Mouse (Mus musculus): ENCODE measurements around the gene Lrg1. TPM values are rescaled to one million over a fixed set of nuclear protein-coding genes. Genes with fewer than 3 reads are reported as not detected.
A peak's percentile ranks its signal among the peaks of the same experiment; 100 is the strongest.
"Not testable (repeated sequence)": the region's sequence is repeated elsewhere in the genome, so short reads cannot be mapped to it uniquely, and the experiment has no call there.

Lrg1 gene
- polyA plus RNA-seq, 1 experiment from 2014 or later: 1.8 TPM

DNA sequence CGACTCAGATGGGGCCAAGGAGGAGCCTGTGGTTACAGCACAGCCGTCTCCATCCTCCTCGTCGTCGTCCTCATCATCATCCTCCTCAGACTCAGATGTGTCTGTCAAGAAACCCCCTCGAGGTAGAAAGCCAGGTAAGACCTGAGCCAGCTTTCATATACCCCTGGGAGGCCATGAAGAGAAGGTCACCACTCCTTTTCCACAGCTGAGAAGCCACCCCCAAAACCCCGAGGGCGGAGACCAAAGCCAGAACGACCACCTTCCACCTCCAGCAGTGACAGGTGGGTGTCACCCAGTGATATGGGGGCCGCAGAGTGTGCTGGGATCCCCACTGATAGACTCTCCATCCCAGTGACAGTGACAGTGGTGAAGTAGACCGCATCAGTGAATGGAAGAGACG, 24.9 kb downstream of the Lrg1 start:
- ATAC-seq (ENCODE audit: insufficient number of reproducible peaks, low FRiP score, low TSS enrichment, low read depth): no peak
- Histone ChIP-seq H3K9me3 (replicated peaks) (no peaks in the 10 kb centered on the region), H3K4me3 (replicated peaks) (no peak overlapping the region), H3K27ac (replicated peaks) (no peak overlapping the region), H3K27me3 (no peaks in the 10 kb centered on the region), H3K4me2 (replicated peaks) (no peak overlapping the region), H3K4me1 (peaks cover 5% of the 10 kb centered on the region; the same call in 1 of the 2 replicates), H3K9ac (no peak overlapping the region), H3K36me3 (peaks cover 70% of the 10 kb centered on the region)
- WGBS: 85% methylated on average over 12 of the region's 12 CpGs

DNA sequence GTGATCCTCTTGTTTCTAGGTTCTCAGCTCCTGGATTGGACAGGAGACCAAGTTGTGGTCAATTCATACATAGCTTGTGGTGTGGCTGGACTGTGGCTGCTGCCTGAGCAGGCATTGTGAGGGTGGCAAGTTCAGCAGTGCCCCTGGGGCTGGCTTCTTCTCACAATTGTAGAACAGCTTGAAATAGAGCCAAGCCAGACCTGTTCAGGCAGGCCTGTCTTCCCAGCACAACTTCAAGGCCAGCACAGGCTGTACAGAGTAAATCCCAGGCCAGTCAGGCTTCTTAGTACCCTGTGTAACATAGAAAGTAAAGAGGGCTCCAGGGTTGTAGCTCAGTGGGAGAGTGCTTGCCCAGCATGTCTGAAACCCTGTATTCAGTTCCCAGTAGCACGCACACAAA, 29.0 kb downstream of the Lrg1 start:
- Histone ChIP-seq H3K9me3 (replicated peaks) (no peaks in the 10 kb centered on the region), H3K4me2 (replicated peaks) (no peak overlapping the region), H3K4me1 (peaks cover 5% of the 10 kb centered on the region; the same call in 1 of the 2 replicates), H3K27me3 (no peaks in the 10 kb centered on the region), H3K36me3 (peaks cover 46% of the 10 kb centered on the region), H3K4me3 (replicated peaks) (no peak overlapping the region), H3K9ac (0 out of 2 replicates have a peak overlapping the region, but pooled peaks have one; percentile 21), H3K27ac (replicated peaks) (no peak overlapping the region)
- no peak for ATAC-seq (ENCODE audit: insufficient number of reproducible peaks, low FRiP score, low TSS enrichment, low read depth)
- 69% methylated on average over 1 of the region's 1 CpGs for WGBS

DNA sequence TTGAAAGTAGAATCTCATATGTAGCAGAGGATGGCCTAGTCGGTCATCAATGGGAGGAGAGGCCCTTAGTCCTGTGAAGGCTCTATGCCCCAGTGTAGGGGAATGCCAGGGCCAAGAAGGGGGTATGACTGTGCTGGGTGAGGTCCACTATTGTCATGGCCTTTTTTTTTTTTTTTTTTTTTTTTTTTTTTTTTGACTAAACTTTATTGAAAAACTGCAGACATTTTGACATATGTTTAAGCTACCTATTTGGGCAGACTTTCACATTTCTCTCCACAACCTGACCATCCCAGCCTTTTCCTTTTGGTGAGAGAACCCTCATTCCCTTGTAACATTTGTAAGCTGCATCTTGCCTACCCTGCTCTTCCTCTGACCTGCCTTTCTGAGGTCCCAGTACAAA, 29.5 kb downstream of the Lrg1 start:
- H3K9me3 ChIP-seq (replicated peaks): no peaks in the 10 kb centered on the region
- ATAC-seq (ENCODE audit: insufficient number of reproducible peaks, low FRiP score, low TSS enrichment, low read depth): no peak
- WGBS: 94% methylated on average over 1 of the region's 1 CpGs
- peaks cover 5% of the 10 kb centered on the region; the same call in 1 of the 2 replicates for H3K4me1 ChIP-seq
- no peak overlapping the region for H3K9ac ChIP-seq
- peaks cover 44% of the 10 kb centered on the region for H3K36me3 ChIP-seq
- H3K4me2 ChIP-seq (replicated peaks): no peak overlapping the region
- H3K27me3 ChIP-seq: no peaks in the 10 kb centered on the region
- no peak overlapping the region for H3K4me3 ChIP-seq (replicated peaks)
- no peak overlapping the region for H3K27ac ChIP-seq (replicated peaks)

DNA sequence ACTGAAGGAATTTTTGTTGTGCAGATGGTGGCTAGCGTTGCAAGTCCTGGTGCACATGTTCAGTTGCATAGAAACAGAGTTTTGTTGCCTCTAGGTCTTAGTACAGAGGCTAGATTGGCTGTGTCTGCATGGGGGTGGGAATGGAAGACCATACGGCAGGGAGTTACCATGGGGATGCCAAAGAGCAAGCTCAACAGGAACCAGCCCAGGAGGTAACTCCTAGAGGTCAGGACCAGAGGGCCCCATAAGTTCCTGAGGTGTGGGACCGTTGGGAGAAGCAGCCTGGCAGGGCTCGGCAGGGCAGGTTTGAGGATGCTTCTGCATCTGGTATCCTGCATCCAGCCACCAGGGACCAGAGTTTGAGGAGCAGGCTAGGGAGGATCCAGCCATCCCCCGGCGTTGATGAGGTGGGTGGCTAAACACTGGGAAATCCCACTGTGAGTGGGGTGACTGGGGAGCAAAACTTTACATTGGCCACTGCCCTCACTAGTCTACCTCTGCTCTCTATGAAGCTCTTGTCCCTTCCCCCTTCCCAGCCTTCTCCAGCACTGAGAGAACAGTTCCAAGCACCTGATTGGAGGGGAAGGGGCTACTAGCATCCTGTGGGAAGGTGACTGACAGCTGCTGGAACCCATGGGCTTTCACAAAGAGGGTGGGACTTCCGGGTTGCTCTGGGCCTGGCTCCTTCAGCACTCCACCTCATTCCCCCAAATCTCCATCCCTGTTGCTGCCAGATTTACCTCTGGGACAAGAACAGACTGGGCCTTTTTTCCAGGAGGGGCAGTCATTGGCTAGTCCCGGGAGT, 40.8 kb downstream of the Lrg1 start:
- no peaks in the 10 kb centered on the region for H3K9me3 ChIP-seq (replicated peaks)
- ATAC-seq (ENCODE audit: insufficient number of reproducible peaks, low FRiP score, low TSS enrichment, low read depth): peak; percentile 32
- WGBS: 7% methylated on average over 8 of the region's 8 CpGs

DNA sequence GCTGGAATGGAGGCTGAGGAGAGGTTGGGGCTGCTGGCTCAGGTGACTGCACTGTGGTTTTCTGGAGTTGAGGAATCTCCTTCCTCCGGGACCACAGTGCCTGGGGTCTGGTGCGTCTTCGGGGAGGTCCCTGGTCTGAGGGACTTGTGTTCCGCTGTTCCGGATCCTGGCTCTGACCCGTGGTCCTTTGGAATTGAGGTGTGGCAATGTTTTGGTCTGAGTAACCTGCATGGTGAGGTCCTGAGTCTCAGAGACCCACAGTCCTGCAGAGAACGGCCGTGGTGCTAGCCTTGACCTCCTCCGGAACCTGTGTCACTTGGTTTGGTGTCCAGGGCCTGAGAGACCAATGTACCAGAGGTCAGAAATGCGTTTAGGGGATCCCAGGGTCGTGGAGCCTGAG, 41.9 kb downstream of the Lrg1 start:
- H3K9ac ChIP-seq: peak overlapping the region; percentile 83
- H3K27ac ChIP-seq (replicated peaks): peak overlapping the region; percentile 63
- under 1% methylated on average over 11 of the region's 11 CpGs for WGBS
- H3K4me1 ChIP-seq: peaks cover 35% of the 10 kb centered on the region
- peak overlapping the region; percentile 92 for H3K4me2 ChIP-seq (replicated peaks)
- H3K27me3 ChIP-seq: no peaks in the 10 kb centered on the region
- peak overlapping the region; percentile 92 for H3K4me3 ChIP-seq (replicated peaks)
- no peaks in the 10 kb centered on the region for H3K9me3 ChIP-seq (replicated peaks)
- no peak for ATAC-seq (ENCODE audit: insufficient number of reproducible peaks, low FRiP score, low TSS enrichment, low read depth)
- peaks cover 22% of the 10 kb centered on the region for H3K36me3 ChIP-seq

More for the DNA sequence above, 40.8 kb downstream of the Lrg1 start:
- Histone ChIP-seq H3K27me3 (no peaks in the 10 kb centered on the region), H3K9ac (peak overlapping the region; percentile 83), H3K36me3 (peaks cover 23% of the 10 kb centered on the region), H3K4me1 (peaks cover 27% of the 10 kb centered on the region), H3K4me2 (replicated peaks) (peak overlapping the region; percentile 92), H3K4me3 (replicated peaks) (peak overlapping the region; percentile 92), H3K27ac (replicated peaks) (0 out of 2 replicates have a peak overlapping the region, but pooled peaks have one; percentile 28)

DNA sequence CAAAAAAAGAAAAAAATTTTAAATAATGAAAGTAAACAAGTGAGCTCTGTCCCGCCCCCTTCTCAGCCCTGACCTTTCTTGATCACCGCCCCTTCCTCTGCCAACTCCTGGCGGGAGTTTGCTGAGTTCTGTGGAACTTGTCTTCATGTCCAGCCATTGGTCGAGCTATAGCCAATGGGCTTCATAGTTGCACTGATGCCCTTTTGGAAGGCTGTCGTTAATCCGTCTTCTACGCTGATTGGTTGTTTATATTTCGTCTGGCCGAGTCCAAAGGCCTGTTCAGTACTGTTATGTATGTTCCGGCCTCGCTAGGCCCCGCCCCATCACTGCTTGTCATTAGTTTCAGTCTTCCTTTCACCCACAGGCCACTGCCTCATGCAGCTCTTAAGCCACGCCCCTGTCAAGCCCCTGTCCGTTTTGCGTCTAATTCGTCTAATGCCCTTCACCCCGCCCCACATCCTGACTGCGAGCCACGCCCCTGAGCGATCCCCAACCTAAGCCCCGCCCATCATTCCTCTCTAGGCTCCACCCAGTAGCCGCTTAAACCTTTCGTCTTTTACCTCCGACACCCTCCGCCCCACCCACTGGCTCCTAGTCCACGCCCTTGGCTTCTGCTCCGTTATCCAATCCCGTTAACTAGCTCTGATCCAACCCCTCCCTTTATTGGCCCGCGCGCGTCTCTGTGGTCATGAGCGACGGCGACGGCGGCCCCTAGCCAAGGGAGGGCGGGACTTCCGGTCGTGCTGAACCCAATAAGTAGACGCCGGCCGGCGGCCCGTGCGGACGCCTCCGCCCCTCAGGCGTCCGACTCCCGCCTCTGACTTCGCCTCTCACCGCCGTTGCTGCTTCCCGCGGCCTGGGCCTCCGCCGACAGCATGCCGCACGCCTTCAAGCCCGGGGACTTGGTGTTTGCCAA, 42.7 kb downstream of the Lrg1 start, which contains the start of gene Hdgfl2:
Hdgfl2 (plus strand) TSS at position 755 of the 916 bp plus-strand sequence.
- Histone ChIP-seq H3K4me2 (replicated peaks) (peak within 1 kb of the TSS; percentile 92), H3K4me3 (replicated peaks) (peak within 1 kb of the TSS; percentile 92), H3K36me3 (peaks cover 18% of the 10 kb centered on the region), H3K27me3 (no peaks in the 10 kb centered on the region), H3K9me3 (replicated peaks) (no peaks in the 10 kb centered on the region), H3K9ac (peak within 1 kb of the TSS; percentile 83), H3K4me1 (peaks cover 38% of the 10 kb centered on the region), H3K27ac (replicated peaks) (peak within 1 kb of the TSS; percentile 63)
- ATAC-seq (ENCODE audit: insufficient number of reproducible peaks, low FRiP score, low TSS enrichment, low read depth): peak; percentile 93
- under 1% methylated on average over 61 of the region's 61 CpGs for WGBS

DNA sequence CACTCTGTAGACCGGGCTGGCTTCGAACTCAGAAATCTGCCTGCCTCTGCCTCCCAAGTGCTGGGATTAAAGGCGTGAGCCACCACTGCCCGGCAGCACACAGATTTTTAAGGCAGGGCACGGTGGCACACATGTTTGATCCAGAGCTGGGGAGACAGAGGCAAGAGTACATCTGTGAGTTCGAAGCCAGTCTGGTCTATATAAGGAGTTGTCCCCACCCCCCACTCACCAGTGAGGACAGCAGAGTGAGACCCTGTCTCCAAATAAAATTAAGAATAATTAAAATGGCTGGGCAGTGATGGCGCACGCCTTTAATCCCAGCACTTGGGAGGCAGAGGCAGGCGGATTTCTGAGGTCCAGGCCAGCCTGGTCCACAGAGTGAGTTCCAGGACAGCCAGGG, 43.4 kb downstream of the Lrg1 start:
- 67% methylated on average over 9 of the region's 9 CpGs for WGBS
- Histone ChIP-seq H3K4me2 (replicated peaks) (peak overlapping the region; percentile 92), H3K36me3 (peaks cover 13% of the 10 kb centered on the region), H3K4me1 (peaks cover 46% of the 10 kb centered on the region), H3K4me3 (replicated peaks) (peak overlapping the region; percentile 92), H3K27ac (replicated peaks) (0 out of 2 replicates have a peak overlapping the region, but pooled peaks have one; percentile 30)
- ATAC-seq (ENCODE audit: insufficient number of reproducible peaks, low FRiP score, low TSS enrichment, low read depth); H3K27me3 ChIP-seq; H3K9me3 ChIP-seq (replicated peaks); H3K9ac ChIP-seq: not testable (repeated sequence)

DNA sequence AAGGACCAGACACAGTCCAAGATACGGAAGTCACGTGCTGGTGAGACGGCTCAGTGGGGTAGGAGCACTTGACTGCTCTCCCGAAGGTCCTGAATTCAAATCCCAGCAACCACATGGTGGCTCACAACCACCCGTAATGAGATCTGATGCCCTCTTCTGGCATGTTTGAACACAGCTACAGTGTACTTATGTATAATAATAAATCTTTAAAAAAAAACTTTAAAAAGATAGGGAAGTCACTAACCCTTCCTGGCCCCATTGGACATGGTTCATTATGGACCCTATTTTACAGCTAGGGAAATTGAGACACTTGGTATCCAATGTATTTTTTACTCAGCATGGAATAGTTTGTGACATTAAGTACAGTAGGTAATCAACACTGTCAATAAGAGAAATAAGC, 44.3 kb downstream of the Lrg1 start:
- no peak overlapping the region for H3K27ac ChIP-seq (replicated peaks)
- no peak overlapping the region for H3K9ac ChIP-seq
- ATAC-seq (ENCODE audit: insufficient number of reproducible peaks, low FRiP score, low TSS enrichment, low read depth): no peak
- no peaks in the 10 kb centered on the region for H3K9me3 ChIP-seq (replicated peaks)
- H3K4me1 ChIP-seq: peaks cover 54% of the 10 kb centered on the region
- H3K36me3 ChIP-seq: peaks cover 10% of the 10 kb centered on the region
- H3K4me2 ChIP-seq (replicated peaks): no peak overlapping the region
- WGBS: 92% methylated on average over 5 of the region's 5 CpGs
- no peaks in the 10 kb centered on the region for H3K27me3 ChIP-seq
- no peak overlapping the region for H3K4me3 ChIP-seq (replicated peaks)

DNA sequence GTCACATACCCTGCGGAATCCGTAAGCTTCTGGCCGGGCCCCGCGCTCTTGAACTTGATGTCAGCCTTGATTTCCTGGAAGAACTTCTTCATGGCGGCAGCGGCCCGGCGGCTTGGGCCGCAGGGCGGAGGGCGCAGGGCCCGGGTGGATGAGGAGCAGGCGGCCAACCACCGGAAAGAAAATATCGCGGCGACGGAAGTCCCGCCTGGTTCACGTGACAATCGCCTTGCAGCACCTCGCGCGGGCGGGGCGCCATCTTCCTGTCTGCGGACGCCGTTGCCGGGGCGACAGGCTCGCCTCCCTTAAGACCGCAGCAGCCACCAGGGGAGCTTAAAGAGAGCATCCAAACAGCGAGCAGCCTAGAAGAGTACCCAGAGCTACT, 47.0 kb downstream of the Lrg1 start, which contains the start of gene Ubxn6:
Ubxn6 (minus strand) TSS at position 202 of the 382 bp plus-strand sequence.
- H3K4me3 ChIP-seq (replicated peaks): peak within 1 kb of the TSS; percentile 82
- under 1% methylated on average over 35 of the region's 35 CpGs for WGBS
- peak within 1 kb of the TSS; percentile 75 for H3K9ac ChIP-seq
- H3K36me3 ChIP-seq: peaks cover 31% of the 10 kb centered on the region
- no peaks in the 10 kb centered on the region for H3K27me3 ChIP-seq
- H3K27ac ChIP-seq (replicated peaks): peak within 1 kb of the TSS; percentile 97
- H3K9me3 ChIP-seq (replicated peaks): no peaks in the 10 kb centered on the region
- peak; percentile 49 for ATAC-seq (ENCODE audit: insufficient number of reproducible peaks, low FRiP score, low TSS enrichment, low read depth)
- H3K4me1 ChIP-seq: peaks cover 28% of the 10 kb centered on the region
- peak within 1 kb of the TSS; percentile 68 for H3K4me2 ChIP-seq (replicated peaks)

DNA sequence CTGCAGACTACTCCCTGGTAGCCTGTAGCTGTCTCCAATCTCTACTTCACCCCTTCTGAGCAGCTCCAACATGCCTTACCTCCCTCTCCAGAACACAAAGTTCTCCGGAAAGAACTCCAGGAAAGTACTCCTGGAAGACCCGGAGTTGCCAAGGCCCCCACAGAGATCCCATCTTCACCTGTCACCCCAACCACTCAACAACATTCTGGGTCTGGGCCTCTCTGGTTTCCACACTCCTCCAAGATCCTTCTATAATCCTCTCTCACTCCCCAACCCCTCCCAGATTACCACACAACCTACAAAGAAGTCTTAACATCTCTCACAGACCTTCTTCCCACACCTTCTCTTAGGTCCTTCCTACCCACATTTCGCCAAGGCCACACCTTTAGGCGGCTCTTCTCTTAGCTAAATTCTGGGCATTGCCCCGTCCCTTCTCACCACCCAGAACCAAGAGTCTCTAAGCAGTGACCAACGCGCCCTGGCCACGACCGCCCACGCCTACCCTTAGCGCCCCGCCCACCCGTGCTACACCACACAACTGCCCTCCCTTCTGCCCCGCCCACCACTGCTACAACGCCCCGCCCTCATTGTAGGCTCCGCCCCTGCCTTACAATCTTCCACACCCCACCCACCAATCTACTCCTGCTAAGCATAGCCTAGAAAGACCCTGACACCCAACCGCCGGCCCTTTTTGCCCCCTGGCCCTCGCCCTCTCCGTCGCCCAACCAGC, 47.5 kb downstream of the Lrg1 start:
- Histone ChIP-seq H3K27ac (replicated peaks) (peak overlapping the region; percentile 97), H3K36me3 (peaks cover 36% of the 10 kb centered on the region), H3K9ac (peak overlapping the region; percentile 75), H3K4me2 (replicated peaks) (peak overlapping the region; percentile 68), H3K27me3 (no peaks in the 10 kb centered on the region), H3K4me1 (peaks cover 28% of the 10 kb centered on the region), H3K4me3 (replicated peaks) (peak overlapping the region; percentile 82), H3K9me3 (replicated peaks) (no peaks in the 10 kb centered on the region)
- 7% methylated on average over 22 of the region's 22 CpGs for WGBS
- ATAC-seq (ENCODE audit: insufficient number of reproducible peaks, low FRiP score, low TSS enrichment, low read depth): peak; percentile 21

Data from embryonic facial prominence, embryonic 15.5 days (tissue).